Mouse (Mus musculus): ENCODE data around the gene Otub2.

- TF ChIP-seq POLR2A (IDR thresholded peaks at IDR 0.05; ENCODE audit: insufficient read depth, low read depth, low read length): no peak
- TF ChIP-seq CTCF (IDR thresholded peaks at IDR 0.05): no peak
Measured at GRCm38 (mm10) chr12:103425016-103425728, 36.7 kb downstream of the Otub2 start.

Measured in heart, adult 2 months (tissue).